Mouse (Mus musculus) kidney, postnatal 0 days (tissue): ENCODE data around the gene Mitf. TPM values are rescaled to one million over a fixed set of nuclear protein-coding genes. Genes with fewer than 3 reads are reported as not detected.

Experiments used
- ATAC-seq: fragments of 200-750 bp; cut with Nextera tagmentation; replicated peaks from 2 replicates; pipeline ENCODE4 v1.8.0; 2017; ENCODE audit warnings: low read depth, moderate number of reproducible peaks, moderate TSS enrichment, moderate library complexity; ENCODE audit not compliant: low FRiP score
- DNase-seq: peaks from one replicate; pipeline ENCODE4 v3.0.0-alpha.2; 2016; ENCODE audit warnings: low spot score
- H3K27ac ChIP-seq: fragments of 300-500 bp; sonication (generic); 2 replicates; pipeline ENCODE4 v1.5.1; 2014; ENCODE audit warnings: mild to moderate bottlenecking
- H3K27me3 ChIP-seq: fragments of 300-500 bp; sonication (generic); 2 replicates; pipeline ENCODE4 v1.6.1; 2014; ENCODE audit warnings: low read length, mixed read lengths; ENCODE audit not compliant: insufficient read depth
- H3K36me3 ChIP-seq: fragments of 300-500 bp; sonication (generic); 2 replicates; pipeline ENCODE4 v1.6.1; 2014; ENCODE audit warnings: low read length, mixed read lengths; ENCODE audit not compliant: insufficient read depth
- H3K4me1 ChIP-seq: fragments of 300-500 bp; sonication (generic); replicated peaks from 2 replicates; pipeline ENCODE4 v1.6.1; 2014; ENCODE audit warnings: antibody characterized with exemption, low read length, mixed read lengths; ENCODE audit not compliant: insufficient read depth
- H3K4me2 ChIP-seq: fragments of 300-500 bp; sonication (generic); 2 replicates; pipeline ENCODE4 v1.6.1; 2014; ENCODE audit warnings: mild to moderate bottlenecking, low read length, moderate library complexity, mixed read lengths
- H3K4me3 ChIP-seq: fragments of 300-500 bp; sonication (generic); replicated peaks from 2 replicates; pipeline ENCODE4 v1.5.1; 2014; ENCODE audit warnings: low read depth, low read length
- H3K9ac ChIP-seq: fragments of 300-500 bp; sonication (generic); 2 replicates; pipeline ENCODE4 v1.6.1; 2014; ENCODE audit warnings: low read depth, low read length
- H3K9me3 ChIP-seq: fragments of 300-500 bp; sonication (generic); replicated peaks from 2 replicates; pipeline ENCODE4 v1.6.1; 2016; ENCODE audit warnings: low read length, inconsistent platforms, mixed read lengths
- CTCF ChIP-seq: IDR thresholded peaks from 2 replicates; pipeline ENCODE4 v1.5.1; 2016; ENCODE audit warnings: antibody characterized with exemption, low read depth, mild to moderate bottlenecking, moderate library complexity
- WGBS: fragments of 180-500 bp; shearing (Covaris S2); extraction: QIAGEN DNeasy Blood & Tissue Kit; methylation state at CpG from one replicate; pipeline ENCODE4 v1.1.7; 2014; 5-methylcytosine and 5-hydroxymethylcytosine counted together
- polyA plus RNA-seq: library from polyadenylated mRNA; unstranded; fragments of >200 nt; fragmentation: Nextera tagmentation; extraction: Ambion mirVana; gene quantifications from 2 replicates; pipeline ENCODE4 v1.2.1, GENCODE M21; 2015

Mitf gene
- polyA plus RNA-seq, 1 experiment from 2014 or later = 6.8 TPM

DNA sequence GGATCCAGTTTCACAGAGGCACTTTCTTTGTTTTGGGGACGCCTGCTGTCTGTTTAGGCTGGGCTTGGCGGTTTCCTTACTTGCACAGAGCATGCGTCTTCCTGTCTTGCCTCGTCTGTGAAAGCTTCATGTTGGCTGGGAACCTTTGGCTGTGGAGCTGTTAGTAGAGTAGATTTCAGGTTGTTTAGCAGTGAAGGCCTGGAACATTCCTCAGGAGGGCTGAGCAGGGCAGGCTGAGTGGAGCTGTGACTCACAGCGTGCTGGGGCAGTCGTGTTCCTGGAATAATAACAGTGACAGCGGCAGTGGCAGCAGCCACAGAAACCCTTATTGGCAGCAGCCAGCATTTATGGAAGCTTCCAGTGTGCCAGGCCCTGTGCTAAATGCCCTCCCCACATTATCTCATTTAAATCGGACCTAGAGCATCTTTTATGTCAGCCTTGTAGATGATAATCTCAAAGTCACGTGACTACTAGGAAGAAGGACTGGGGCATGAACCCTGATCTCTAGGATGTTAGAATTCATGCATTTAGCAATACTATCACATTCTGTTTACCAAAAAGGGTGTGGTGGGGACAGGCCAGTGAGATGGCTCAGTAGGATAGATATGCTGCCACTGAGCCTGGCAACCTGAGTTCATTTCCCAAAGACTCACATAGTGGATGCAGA lies 41.5 kb downstream of the Mitf start:
- no peak for TF ChIP-seq CTCF
- Histone ChIP-seq H3K4me3 (no peak overlapping the region), H3K4me2 (no peak overlapping the region), H3K36me3 (no peaks in the 10 kb centered on the region), H3K4me1 (no peaks in the 10 kb centered on the region), H3K27ac (no peak overlapping the region), H3K9me3 (no peaks in the 10 kb centered on the region), H3K27me3 (no peaks in the 10 kb centered on the region), H3K9ac (no peak overlapping the region)
- WGBS = 59% methylated on average over 9 of the region's 9 CpGs
- DNase-seq (peak; percentile 23), ATAC-seq (no peak)

DNA sequence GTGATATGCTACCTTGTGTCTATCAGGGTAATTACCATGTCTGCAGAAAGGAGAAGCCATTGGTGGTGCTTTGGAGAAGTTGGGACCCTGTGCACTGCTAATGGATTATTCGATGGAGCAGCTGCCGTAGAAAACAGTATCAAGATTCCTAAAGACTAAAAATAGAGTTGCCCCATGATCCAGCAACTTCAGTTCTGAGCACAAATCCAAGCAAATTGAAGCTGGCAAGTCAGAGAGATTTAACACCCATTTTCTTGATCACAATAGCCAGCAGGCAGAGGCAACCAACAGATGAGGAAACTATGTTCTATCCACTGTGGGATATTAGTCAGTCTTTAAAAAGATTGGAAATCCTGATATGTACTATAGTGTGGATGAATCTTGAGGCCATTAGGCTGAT lies 47.4 kb downstream of the Mitf start:
- no peak for DNase-seq
- no peaks in the 10 kb centered on the region for H3K36me3 ChIP-seq
- H3K9ac ChIP-seq = no peak overlapping the region
- no peaks in the 10 kb centered on the region for H3K9me3 ChIP-seq
- H3K4me1 ChIP-seq = no peaks in the 10 kb centered on the region
- H3K4me2 ChIP-seq = no peak overlapping the region
- 96% methylated on average over 2 of the region's 2 CpGs for WGBS
- no peak overlapping the region for H3K4me3 ChIP-seq
- ATAC-seq = no peak
- no peak for TF ChIP-seq CTCF
- no peak overlapping the region for H3K27ac ChIP-seq
- no peaks in the 10 kb centered on the region for H3K27me3 ChIP-seq

DNA sequence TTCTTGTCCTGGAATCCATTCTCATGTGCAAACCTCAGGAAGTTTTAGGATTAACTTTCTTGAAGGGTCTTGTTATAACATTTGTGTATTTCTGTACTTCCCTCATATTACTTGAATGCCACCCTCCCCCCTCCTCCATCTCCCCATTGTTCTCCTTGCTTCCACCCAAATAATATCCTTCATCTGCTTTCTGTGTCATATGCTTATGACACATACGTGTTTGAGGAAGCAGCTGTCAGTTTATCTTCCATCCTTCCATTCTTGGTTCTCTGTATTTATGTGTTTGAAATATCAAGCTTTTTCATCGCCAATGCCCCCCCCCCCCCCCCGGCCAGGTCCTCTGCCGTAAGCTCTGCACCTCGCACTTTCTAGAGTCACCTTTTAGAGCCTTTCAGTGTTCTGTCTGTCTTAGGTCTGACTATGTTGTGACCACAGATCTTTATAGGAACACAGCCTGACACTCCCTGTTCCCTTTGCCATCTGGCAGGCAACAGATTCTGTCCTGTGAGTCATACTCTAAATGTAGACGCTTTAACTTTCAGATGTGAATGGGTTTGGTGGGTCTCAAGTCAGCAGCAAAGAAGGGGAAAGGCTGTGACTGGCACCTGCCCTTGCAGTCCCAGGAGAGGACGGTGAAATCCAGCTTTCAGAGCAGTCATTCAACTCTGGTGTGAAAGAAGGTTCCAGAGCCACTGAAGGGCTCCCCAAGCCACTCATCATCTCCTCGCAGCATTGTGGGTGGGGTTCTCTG lies 48.7 kb downstream of the Mitf start:
- TF ChIP-seq CTCF = no peak
- Histone ChIP-seq H3K27ac (no peak overlapping the region), H3K4me1 (no peaks in the 10 kb centered on the region), H3K9ac (no peak overlapping the region), H3K4me3 (no peak overlapping the region), H3K27me3 (no peaks in the 10 kb centered on the region), H3K9me3 (no peaks in the 10 kb centered on the region), H3K36me3 (no peaks in the 10 kb centered on the region), H3K4me2 (no peak overlapping the region)
- no peak for ATAC-seq
- DNase-seq = no peak
- WGBS = 80% methylated on average over 8 of the region's 8 CpGs

DNA sequence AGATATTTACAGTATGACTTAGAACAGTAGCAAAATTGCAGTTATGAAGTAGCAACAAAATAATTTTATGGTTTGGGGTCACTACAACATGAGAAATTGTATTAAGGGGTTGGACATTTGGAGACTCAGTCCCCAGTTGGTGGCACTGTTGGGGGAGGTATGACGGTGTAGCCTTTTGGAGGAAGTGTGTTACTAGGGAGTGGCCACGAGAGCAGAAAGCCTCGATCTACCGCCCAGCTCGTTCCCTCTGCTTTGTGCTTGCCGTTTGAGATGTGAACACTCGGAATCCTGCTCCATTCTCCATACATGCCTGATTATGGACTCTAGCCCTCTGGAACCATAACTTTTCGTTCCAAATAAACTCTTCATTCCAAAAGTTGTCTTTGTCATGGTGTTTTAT lies 49.6 kb downstream of the Mitf start:
- DNase-seq (no peak), ATAC-seq (no peak)
- Histone ChIP-seq H3K9me3 (no peaks in the 10 kb centered on the region), H3K4me3 (no peak overlapping the region), H3K4me2 (no peak overlapping the region), H3K27ac (no peak overlapping the region), H3K4me1 (no peaks in the 10 kb centered on the region), H3K9ac (no peak overlapping the region), H3K36me3 (no peaks in the 10 kb centered on the region), H3K27me3 (no peaks in the 10 kb centered on the region)
- TF ChIP-seq CTCF = no peak; the same call in 1 of the 2 replicates
- WGBS = 79% methylated on average over 8 of the region's 8 CpGs

DNA sequence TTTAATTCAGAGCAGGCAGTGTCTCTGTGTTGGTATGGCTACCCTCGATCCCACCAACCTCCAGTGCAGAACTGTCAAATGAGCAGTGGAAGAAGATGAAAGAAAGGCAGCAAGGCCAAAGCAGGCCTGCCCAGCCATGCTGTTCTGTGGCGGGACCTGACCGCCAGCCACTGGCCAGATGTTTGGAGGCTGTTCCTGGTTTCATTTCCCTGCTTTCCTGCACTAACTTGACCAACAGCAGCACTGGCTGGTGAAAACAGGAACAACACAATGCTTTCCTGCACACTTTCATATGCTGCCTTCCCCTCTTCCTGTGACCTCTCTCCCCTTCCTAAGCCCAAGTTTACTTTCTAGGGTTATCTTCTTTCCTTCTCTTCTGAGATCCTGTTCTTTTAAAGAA lies 50.8 kb downstream of the Mitf start:
- H3K4me1 ChIP-seq = no peaks in the 10 kb centered on the region
- DNase-seq (peak; percentile 56), ATAC-seq (0 out of 2 replicates have a peak, but pooled peaks have one; percentile 46)
- TF ChIP-seq CTCF = peak; percentile 64
- 36% methylated on average over 3 of the region's 3 CpGs for WGBS
- no peaks in the 10 kb centered on the region for H3K36me3 ChIP-seq
- no peak overlapping the region for H3K4me2 ChIP-seq
- H3K27ac ChIP-seq = no peak overlapping the region
- no peak overlapping the region for H3K9ac ChIP-seq
- no peak overlapping the region for H3K4me3 ChIP-seq
- no peaks in the 10 kb centered on the region for H3K27me3 ChIP-seq
- no peaks in the 10 kb centered on the region for H3K9me3 ChIP-seq

DNA sequence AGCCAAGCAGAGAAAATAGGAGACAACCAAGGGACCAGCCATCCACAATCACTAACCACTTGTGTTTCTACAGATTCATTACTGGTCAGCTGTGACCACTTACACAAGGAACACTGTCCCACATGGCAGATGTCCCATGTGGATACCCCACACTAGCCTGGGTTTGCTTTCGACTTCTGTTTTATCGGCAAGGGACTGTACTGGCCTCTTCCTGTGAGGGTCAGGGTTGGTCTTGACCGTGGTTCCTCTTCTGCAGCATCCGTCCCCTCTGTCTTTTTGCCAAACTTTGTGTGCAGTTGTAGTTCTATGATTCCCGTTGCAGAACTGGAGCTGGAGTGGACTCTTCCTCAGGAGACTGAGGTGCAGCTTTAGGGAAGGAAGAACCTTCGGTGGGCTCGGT lies 59.7 kb downstream of the Mitf start:
- ATAC-seq = no peak
- 86% methylated on average over 7 of the region's 7 CpGs for WGBS
- Histone ChIP-seq H3K4me1 (0 out of 2 replicates have a peak, but pooled peaks cover 7% of the 10 kb centered on the region), H3K4me2 (no peak overlapping the region), H3K4me3 (no peak overlapping the region), H3K27me3 (no peaks in the 10 kb centered on the region), H3K9me3 (no peaks in the 10 kb centered on the region), H3K27ac (no peak overlapping the region), H3K9ac (no peak overlapping the region), H3K36me3 (no peaks in the 10 kb centered on the region)
- no peak for DNase-seq
- TF ChIP-seq CTCF = no peak
